Mouse (Mus musculus) testis, adult 2 months (tissue): ENCODE measurements at regions not wholly inside any gene's neighbourhood (a gene's known extent, or its start where the extent isn't known, plus 50 kb on each side); places are given as distances from the start of the nearest gene placed in this dataset.

ENCODE experiments used
- H3K27ac ChIP-seq: fragments of 200-500 bp; 2 replicates; pipeline ENCODE4 v1.5.1; 2012; ENCODE audit warnings: low read depth, low read length; ENCODE audit not compliant: control insufficient read depth, insufficient read depth
- H3K27me3 ChIP-seq: fragments of 200-500 bp; 2 replicates; pipeline ENCODE4 v1.6.1; 2012; ENCODE audit warnings: mild to moderate bottlenecking, low read length, moderate library complexity; ENCODE audit not compliant: control insufficient read depth, insufficient read depth
- H3K36me3 ChIP-seq: fragments of 200-500 bp; 2 replicates; pipeline ENCODE4 v1.6.1; 2012; ENCODE audit warnings: mild to moderate bottlenecking, low read length; ENCODE audit not compliant: control insufficient read depth, insufficient read depth
- H3K4me1 ChIP-seq: fragments of 200-500 bp; 2 replicates; pipeline ENCODE4 v1.6.1; 2012; ENCODE audit warnings: low read length; ENCODE audit not compliant: control insufficient read depth, insufficient read depth
- H3K4me3 ChIP-seq: fragments of 200-500 bp; 2 replicates; pipeline ENCODE4 v1.5.1; 2012; ENCODE audit warnings: low read depth, mild to moderate bottlenecking, low read length, moderate library complexity, mixed read lengths; ENCODE audit not compliant: control insufficient read depth
- CTCF ChIP-seq: fragments of 200-500 bp; IDR thresholded peaks from 2 replicates; pipeline ENCODE4 v1.5.1; 2012; ENCODE audit warnings: low read depth, mild to moderate bottlenecking, inconsistent platforms, low read length, moderate library complexity; ENCODE audit not compliant: control insufficient read depth, insufficient read depth, insufficient replicate concordance
- POLR2A ChIP-seq: fragments of 200-500 bp; IDR thresholded peaks from 2 replicates; pipeline ENCODE4 v1.6.1; 2012; ENCODE audit warnings: low read depth, mild to moderate bottlenecking, inconsistent platforms, low read length, moderate library complexity; ENCODE audit not compliant: control insufficient read depth

- H3K27ac ChIP-seq = no peak overlapping the region
- H3K36me3 ChIP-seq = no peaks in the 10 kb centered on the region
- H3K27me3 ChIP-seq = no peaks in the 10 kb centered on the region
- H3K4me3 ChIP-seq = no peak overlapping the region
- H3K4me1 ChIP-seq = peaks cover 11% of the 10 kb centered on the region
- TF ChIP-seq CTCF = no peak
- TF ChIP-seq POLR2A = no peak
Measured at GRCm38 (mm10) chr13:46038441-46039331, 73.9 kb upstream of the Atxn1 start.

DNA sequence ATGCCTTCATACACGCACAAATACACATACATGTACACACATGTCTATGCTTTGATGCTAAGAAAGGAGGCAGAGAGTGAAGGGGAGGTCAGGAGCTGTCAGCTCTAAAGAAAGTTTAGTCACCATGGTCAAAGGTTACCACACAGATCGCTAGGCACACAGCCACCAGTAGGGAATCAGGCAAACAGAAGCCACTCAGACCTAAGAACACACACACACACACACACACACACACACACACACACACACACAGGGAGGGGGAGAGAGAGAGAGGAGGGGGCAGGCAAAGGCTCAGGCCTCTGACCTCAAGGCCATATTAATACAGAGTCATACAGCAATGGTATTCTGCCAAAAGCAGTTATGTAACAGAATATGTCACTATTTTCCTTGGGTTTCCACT, 67.5 kb upstream of the Atxn1 start:
- Histone ChIP-seq H3K36me3 (no peaks in the 10 kb centered on the region), H3K27me3 (no peaks in the 10 kb centered on the region), H3K27ac (no peak overlapping the region), H3K4me3 (no peak overlapping the region), H3K4me1 (no peaks in the 10 kb centered on the region)
- no peak for TF ChIP-seq CTCF
- no peak for TF ChIP-seq POLR2A

- Histone ChIP-seq H3K36me3 (no peaks in the 10 kb centered on the region), H3K4me1 (no peaks in the 10 kb centered on the region), H3K4me3 (no peak overlapping the region), H3K27ac (no peak overlapping the region), H3K27me3 (no peaks in the 10 kb centered on the region)
- no peak for TF ChIP-seq POLR2A
- no peak for TF ChIP-seq CTCF
Measured at GRCm38 (mm10) chr13:46026018-46026417, 61.2 kb upstream of the Atxn1 start.

- H3K4me3 ChIP-seq = no peak overlapping the region
- H3K27ac ChIP-seq = no peak overlapping the region
- TF ChIP-seq POLR2A (no peak), CTCF (no peak)
- H3K27me3 ChIP-seq = no peaks in the 10 kb centered on the region
- H3K36me3 ChIP-seq = no peaks in the 10 kb centered on the region
- H3K4me1 ChIP-seq = no peaks in the 10 kb centered on the region
Measured at GRCm38 (mm10) chr13:46023630-46024041, 58.8 kb upstream of the Atxn1 start.

DNA sequence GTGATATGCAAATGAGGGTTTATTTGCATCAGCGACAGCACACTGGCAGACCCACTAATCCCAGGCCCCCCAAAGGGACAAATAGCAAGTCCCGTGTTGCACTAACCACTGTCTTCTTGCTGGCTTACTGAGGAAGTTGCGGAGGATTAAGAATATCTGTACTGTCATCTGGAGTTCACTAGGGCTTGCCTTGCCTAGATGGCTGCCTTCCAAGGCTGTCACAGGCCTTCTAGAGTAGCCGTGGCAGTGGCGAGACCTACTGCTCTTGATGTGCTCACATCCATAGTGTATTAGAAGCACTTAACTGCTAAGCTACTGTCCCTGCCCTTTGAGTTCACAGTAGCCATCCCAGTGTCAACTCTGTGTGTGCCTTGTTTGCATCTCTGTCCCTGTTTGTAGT, 58.4 kb upstream of the Atxn1 start:
- no peak overlapping the region for H3K4me3 ChIP-seq
- H3K36me3 ChIP-seq = no peaks in the 10 kb centered on the region
- no peaks in the 10 kb centered on the region for H3K27me3 ChIP-seq
- H3K4me1 ChIP-seq = no peaks in the 10 kb centered on the region
- TF ChIP-seq POLR2A (no peak), CTCF (no peak)
- H3K27ac ChIP-seq = no peak overlapping the region

- Histone ChIP-seq H3K4me3 (no peak overlapping the region), H3K27ac (no peak overlapping the region), H3K27me3 (no peaks in the 10 kb centered on the region), H3K4me1 (no peaks in the 10 kb centered on the region), H3K36me3 (no peaks in the 10 kb centered on the region)
- TF ChIP-seq POLR2A = no peak
- no peak for TF ChIP-seq CTCF
Measured at GRCm38 (mm10) chr13:46020945-46021835, 56.4 kb upstream of the Atxn1 start.
